Mouse (Mus musculus) forebrain, embryonic 12.5 days (tissue): ENCODE measurements around the gene Mpnd. TPM values are rescaled to one million over a fixed set of nuclear protein-coding genes. Genes with fewer than 3 reads are reported as not detected.

ENCODE experiments used
- ATAC-seq: fragments of 200-750 bp; cut with Nextera tagmentation; 2 replicates; pipeline ENCODE4 v1.8.0; 2017; ENCODE audit warnings: moderate TSS enrichment; ENCODE audit not compliant: low FRiP score
- H3K27ac ChIP-seq: fragments of 300-500 bp; sonication (generic); 2 replicates; pipeline ENCODE4 v1.5.1; 2016; ENCODE audit warnings: mild to moderate bottlenecking
- H3K27me3 ChIP-seq: fragments of 300-500 bp; sonication (generic); 2 replicates; pipeline ENCODE4 v1.6.1; 2016; ENCODE audit warnings: mild to moderate bottlenecking
- H3K36me3 ChIP-seq: fragments of 300-500 bp; sonication (generic); replicated peaks from 2 replicates; pipeline ENCODE4 v1.6.1; 2016; ENCODE audit warnings: mild to moderate bottlenecking
- H3K4me1 ChIP-seq: fragments of 300-500 bp; sonication (generic); 2 replicates; pipeline ENCODE4 v1.6.1; 2016
- H3K4me2 ChIP-seq: fragments of 300-500 bp; sonication (generic); 2 replicates; pipeline ENCODE4 v1.6.1; 2016; ENCODE audit warnings: mild to moderate bottlenecking, moderate library complexity
- H3K4me3 ChIP-seq: fragments of 300-500 bp; sonication (generic); replicated peaks from 2 replicates; pipeline ENCODE4 v1.5.1; 2016; ENCODE audit warnings: mild to moderate bottlenecking
- H3K9ac ChIP-seq: fragments of 300-500 bp; sonication (generic); 2 replicates; pipeline ENCODE4 v1.6.1; 2016; ENCODE audit warnings: mild to moderate bottlenecking
- H3K9me3 ChIP-seq: fragments of 300-500 bp; sonication (generic); 2 replicates; pipeline ENCODE4 v1.6.1; 2016
- WGBS: fragments of 180-500 bp; shearing (Covaris S2); methylation state at CpG from one replicate; pipeline ENCODE4 v1.1.7; 2016; 5-methylcytosine and 5-hydroxymethylcytosine counted together
- polyA plus RNA-seq: library from polyadenylated mRNA; unstranded; fragments of >200 nt; fragmentation: Nextera tagmentation; extraction: Ambion mirVana; gene quantifications from 2 replicates; pipeline ENCODE4 v1.2.1, GENCODE M21; 2016

Gene Mpnd
- polyA plus RNA-seq, 1 experiment from 2014 or later = 184 TPM

- no peak overlapping the region for H3K4me3 ChIP-seq
- H3K36me3 ChIP-seq = peaks cover 61% of the 10 kb centered on the region
- H3K9me3 ChIP-seq = no peaks in the 10 kb centered on the region
- no peak for ATAC-seq
- H3K9ac ChIP-seq = no peak overlapping the region
- peaks cover 31% of the 10 kb centered on the region for H3K4me1 ChIP-seq
- H3K27me3 ChIP-seq = no peaks in the 10 kb centered on the region
- WGBS = 94% methylated on average over 10 of the region's 10 CpGs
- H3K27ac ChIP-seq = no peak overlapping the region
- no peak overlapping the region for H3K4me2 ChIP-seq
These were observed 41.0 kb upstream of the Mpnd start for GRCm38 (mm10) chr17:55964496-55964895.

GRCm38 (mm10) chr17:55964996-55965395 is 40.5 kb upstream of the Mpnd start:
- no peak overlapping the region for H3K9ac ChIP-seq
- WGBS = 85% methylated on average over 9 of the region's 9 CpGs
- H3K9me3 ChIP-seq = no peaks in the 10 kb centered on the region
- H3K4me3 ChIP-seq = no peak overlapping the region
- no peak overlapping the region for H3K4me2 ChIP-seq
- H3K27ac ChIP-seq = no peak overlapping the region
- peaks cover 61% of the 10 kb centered on the region for H3K36me3 ChIP-seq
- H3K4me1 ChIP-seq = peaks cover 32% of the 10 kb centered on the region
- ATAC-seq = no peak
- no peaks in the 10 kb centered on the region for H3K27me3 ChIP-seq

GRCm38 (mm10) chr17:55967186-55967585 is 38.3 kb upstream of the Mpnd start:
- H3K36me3 ChIP-seq = peaks cover 46% of the 10 kb centered on the region
- WGBS = 98% methylated on average over 4 of the region's 4 CpGs
- no peak overlapping the region for H3K27ac ChIP-seq
- no peak overlapping the region for H3K4me2 ChIP-seq
- H3K9me3 ChIP-seq = no peaks in the 10 kb centered on the region
- H3K27me3 ChIP-seq = no peaks in the 10 kb centered on the region
- H3K4me1 ChIP-seq = peaks cover 44% of the 10 kb centered on the region
- no peak overlapping the region for H3K9ac ChIP-seq
- no peak overlapping the region for H3K4me3 ChIP-seq
- no peak for ATAC-seq

- WGBS = 72% methylated on average over 7 of the region's 7 CpGs
- peaks cover 46% of the 10 kb centered on the region for H3K36me3 ChIP-seq
- no peak overlapping the region for H3K9ac ChIP-seq
- no peak overlapping the region for H3K4me2 ChIP-seq
- no peak for ATAC-seq
- H3K4me3 ChIP-seq = no peak overlapping the region
- H3K4me1 ChIP-seq = peaks cover 44% of the 10 kb centered on the region
- H3K27ac ChIP-seq = peak overlapping the region; percentile 80; the same call in 1 of the 2 replicates
- H3K27me3 ChIP-seq = no peaks in the 10 kb centered on the region
- no peaks in the 10 kb centered on the region for H3K9me3 ChIP-seq
These were observed 37.3 kb upstream of the Mpnd start for GRCm38 (mm10) chr17:55968210-55968609.

GRCm38 (mm10) chr17:55969560-55969959 is 36.0 kb upstream of the Mpnd start:
- H3K27me3 ChIP-seq = no peaks in the 10 kb centered on the region
- peaks cover 43% of the 10 kb centered on the region for H3K4me1 ChIP-seq
- H3K27ac ChIP-seq = peak overlapping the region; percentile 80
- peak overlapping the region; percentile 54 for H3K4me3 ChIP-seq
- H3K9ac ChIP-seq = peak overlapping the region; percentile 80; the same call in 1 of the 2 replicates
- WGBS = 35% methylated on average over 14 of the region's 14 CpGs
- peak overlapping the region; percentile 84 for H3K4me2 ChIP-seq
- H3K36me3 ChIP-seq = peaks cover 50% of the 10 kb centered on the region
- ATAC-seq = peak; percentile 68
- H3K9me3 ChIP-seq = no peaks in the 10 kb centered on the region

- Histone ChIP-seq H3K27me3 (no peaks in the 10 kb centered on the region), H3K4me2 (peak within 1 kb of the TSS; percentile 84), H3K27ac (peak within 1 kb of the TSS; percentile 80), H3K4me3 (peak within 1 kb of the TSS; percentile 54), H3K36me3 (peaks cover 46% of the 10 kb centered on the region), H3K9me3 (no peaks in the 10 kb centered on the region), H3K4me1 (peaks cover 43% of the 10 kb centered on the region), H3K9ac (peak within 1 kb of the TSS; percentile 80)
- WGBS = 8% methylated on average over 55 of the region's 55 CpGs
- peak; percentile 75 for ATAC-seq
These were observed 35.3 kb upstream of the Mpnd start, which contains the start of gene Shd for GRCm38 (mm10) chr17:55969966-55970891. Gene Shd (plus strand): TSS chr17:55970467.

GRCm38 (mm10) chr17:55971453-55971852 is 34.1 kb upstream of the Mpnd start:
- peaks cover 37% of the 10 kb centered on the region for H3K36me3 ChIP-seq
- H3K27me3 ChIP-seq = no peaks in the 10 kb centered on the region
- H3K4me2 ChIP-seq = peak overlapping the region; percentile 84
- ATAC-seq = no peak
- peak overlapping the region; percentile 80 for H3K9ac ChIP-seq
- WGBS = 24% methylated on average over 22 of the region's 22 CpGs
- H3K4me3 ChIP-seq = peak overlapping the region; percentile 54
- H3K9me3 ChIP-seq = no peaks in the 10 kb centered on the region
- H3K4me1 ChIP-seq = peaks cover 49% of the 10 kb centered on the region
- no peak overlapping the region for H3K27ac ChIP-seq

- Histone ChIP-seq H3K4me3 (no peak overlapping the region), H3K9ac (no peak overlapping the region), H3K4me2 (no peak overlapping the region), H3K27ac (0 out of 2 replicates have a peak overlapping the region, but pooled peaks have one; percentile 13), H3K9me3 (no peaks in the 10 kb centered on the region), H3K27me3 (no peaks in the 10 kb centered on the region; the same call in 1 of the 2 replicates), H3K36me3 (peaks cover 20% of the 10 kb centered on the region), H3K4me1 (peaks cover 22% of the 10 kb centered on the region)
- 17% methylated on average over 13 of the region's 13 CpGs for WGBS
- ATAC-seq = peak; percentile 76
These were observed 29.2 kb upstream of the Mpnd start for GRCm38 (mm10) chr17:55976255-55976862.

GRCm38 (mm10) chr17:55977301-55977700 is 28.2 kb upstream of the Mpnd start:
- H3K4me2 ChIP-seq = no peak overlapping the region
- H3K36me3 ChIP-seq = peaks cover 20% of the 10 kb centered on the region
- H3K4me3 ChIP-seq = no peak overlapping the region
- H3K4me1 ChIP-seq = peaks cover 16% of the 10 kb centered on the region
- no peak overlapping the region for H3K9ac ChIP-seq
- no peak overlapping the region for H3K27ac ChIP-seq
- H3K9me3 ChIP-seq = no peaks in the 10 kb centered on the region
- H3K27me3 ChIP-seq = no peaks in the 10 kb centered on the region; the same call in 1 of the 2 replicates
- 61% methylated on average over 3 of the region's 3 CpGs for WGBS
- ATAC-seq = no peak

- H3K27me3 ChIP-seq = no peaks in the 10 kb centered on the region
- H3K4me1 ChIP-seq = peaks cover 14% of the 10 kb centered on the region
- no peaks in the 10 kb centered on the region for H3K9me3 ChIP-seq
- peak within 1 kb of the TSS; percentile 78 for H3K9ac ChIP-seq
- WGBS = 10% methylated on average over 32 of the region's 35 CpGs
- H3K36me3 ChIP-seq = peaks cover 15% of the 10 kb centered on the region
- no peak within 1 kb of the TSS for H3K27ac ChIP-seq
- peak; percentile 88 for ATAC-seq
- peak within 1 kb of the TSS; percentile 74 for H3K4me3 ChIP-seq
- H3K4me2 ChIP-seq = peak within 1 kb of the TSS; percentile 91
These were observed 19.2 kb upstream of the Mpnd start, which contains the start of gene Fsd1 for GRCm38 (mm10) chr17:55986030-55986961. Gene Fsd1 (plus strand): TSS chr17:55986509.

GRCm38 (mm10) chr17:55990278-55990898 is 15.1 kb upstream of the Mpnd start:
- H3K4me2 ChIP-seq = no peak overlapping the region
- 91% methylated on average over 8 of the region's 8 CpGs for WGBS
- H3K9me3 ChIP-seq = no peaks in the 10 kb centered on the region
- no peaks in the 10 kb centered on the region for H3K27me3 ChIP-seq
- peaks cover 18% of the 10 kb centered on the region for H3K4me1 ChIP-seq
- no peak for ATAC-seq
- H3K9ac ChIP-seq = no peak overlapping the region
- H3K27ac ChIP-seq = no peak overlapping the region
- H3K4me3 ChIP-seq = no peak overlapping the region
- peaks cover 47% of the 10 kb centered on the region for H3K36me3 ChIP-seq
